Mouse (Mus musculus) urinary bladder, postnatal 36 days (tissue): ENCODE data around the gene Pappa2.

Experiments
- DNase-seq, 2 experiments: peaks; one replicate each; pipeline ENCODE4 v3.0.0; 2022; ENCODE audit warnings: low spot score in 2 of 2, mixed read lengths in 1 of 2

The Pappa2 gene

DNA sequence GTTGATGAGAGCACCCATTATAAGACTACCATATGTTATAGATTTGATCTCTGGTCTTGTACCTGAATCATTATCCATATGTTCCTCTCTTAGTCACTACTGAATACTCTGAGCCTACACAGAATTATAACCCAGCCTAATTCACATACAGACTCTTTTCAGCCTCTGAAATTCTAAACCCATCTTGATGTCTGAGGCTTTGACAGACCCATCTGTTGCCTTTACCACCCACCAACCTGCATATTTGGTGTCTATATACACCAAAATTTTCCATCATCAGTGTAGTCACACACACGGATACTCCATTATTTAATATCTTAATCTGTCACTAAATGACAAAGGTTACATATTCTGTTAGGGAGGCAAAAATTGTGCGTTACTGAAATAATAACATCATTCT, 69.6 kb downstream of the Pappa2 start:
- DNase-seq: no peak

DNA sequence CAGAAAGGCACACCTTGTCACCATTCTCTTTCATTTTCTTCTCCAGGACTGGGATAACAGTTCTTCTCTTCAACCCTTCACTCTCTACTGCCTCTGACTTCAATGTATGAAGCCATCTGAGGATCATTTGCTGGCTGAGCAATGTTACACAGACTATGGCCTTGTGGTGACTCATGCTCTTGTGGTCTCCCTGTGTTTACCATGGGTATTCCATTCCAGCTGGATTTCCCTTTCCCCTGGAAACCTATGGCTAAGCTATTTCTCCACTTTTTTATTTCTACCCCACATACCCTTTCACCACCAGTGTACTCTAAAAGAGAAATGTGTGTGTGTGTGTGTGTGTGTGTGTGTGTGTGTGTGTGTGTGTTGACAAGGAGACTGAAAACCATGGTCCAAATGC, 83.0 kb downstream of the Pappa2 start:
- no peak for DNase-seq

DNA sequence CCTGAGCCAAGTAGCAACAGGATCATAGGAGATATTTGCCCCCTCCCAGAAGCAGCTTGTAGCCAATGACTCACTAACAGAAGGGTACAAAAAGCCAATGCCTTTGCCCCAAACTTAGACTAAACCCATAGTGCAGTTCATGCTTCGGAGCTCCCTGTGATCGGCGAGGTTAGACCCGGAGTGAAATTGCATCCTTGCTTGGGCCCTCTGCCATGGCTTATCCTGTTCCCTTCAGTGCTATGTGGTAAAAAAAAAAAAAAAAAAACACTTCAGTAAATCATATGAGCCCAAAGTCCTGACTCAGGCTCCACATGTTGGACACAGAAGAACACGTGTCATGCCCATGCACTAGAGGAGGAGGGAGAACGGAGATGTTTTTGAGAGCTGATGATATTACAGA, 85.8 kb downstream of the Pappa2 start:
- no peak for DNase-seq

GRCm38 (mm10) chr1:158875487-158875886, 104.8 kb downstream of the Pappa2 start:
- no peak for DNase-seq

GRCm38 (mm10) chr1:158874552-158875077, 105.7 kb downstream of the Pappa2 start:
- no peak for DNase-seq

DNA sequence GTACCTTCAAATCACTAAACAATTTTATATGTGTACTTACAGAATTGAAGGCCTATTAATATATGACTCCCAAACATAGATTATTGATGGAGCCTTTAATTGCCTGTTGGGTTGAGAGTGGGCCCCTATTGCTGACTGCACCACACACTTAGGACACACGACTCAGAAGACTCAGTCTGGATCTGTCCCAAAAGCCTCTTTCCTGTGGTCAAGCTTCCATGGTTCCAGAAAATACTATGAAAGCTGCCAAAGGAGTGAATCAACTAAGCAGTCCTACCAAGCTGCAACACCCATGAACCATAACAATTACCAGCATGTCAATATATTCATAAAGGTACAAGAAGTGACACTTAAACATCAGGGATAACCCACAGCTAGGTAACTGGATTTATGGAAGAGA, 106.7 kb downstream of the Pappa2 start:
- no peak for DNase-seq

DNA sequence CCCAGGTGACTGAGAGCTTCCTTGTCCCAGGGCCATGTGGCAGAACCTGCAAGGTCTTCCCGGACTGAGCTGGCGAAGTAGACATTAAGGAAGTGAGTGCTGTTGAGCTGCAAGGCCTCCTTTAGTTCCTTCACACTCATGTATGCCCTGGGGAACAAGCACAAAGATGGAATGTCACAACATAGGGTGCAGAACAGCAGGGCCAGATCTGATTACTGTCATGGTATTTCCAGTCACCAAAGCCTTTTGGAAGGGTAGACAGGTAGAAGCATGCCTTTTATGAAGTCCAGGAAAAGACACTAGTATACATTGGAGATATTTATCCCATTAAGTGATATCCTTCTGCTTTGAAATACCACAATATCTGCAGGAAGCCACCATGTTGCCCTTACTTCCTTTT, 108.9 kb downstream of the Pappa2 start:
- DNase-seq: no peak

- DNase-seq: no peak
Observed at GRCm38 (mm10) chr1:158860190-158860589, 120.1 kb downstream of the Pappa2 start.

DNA sequence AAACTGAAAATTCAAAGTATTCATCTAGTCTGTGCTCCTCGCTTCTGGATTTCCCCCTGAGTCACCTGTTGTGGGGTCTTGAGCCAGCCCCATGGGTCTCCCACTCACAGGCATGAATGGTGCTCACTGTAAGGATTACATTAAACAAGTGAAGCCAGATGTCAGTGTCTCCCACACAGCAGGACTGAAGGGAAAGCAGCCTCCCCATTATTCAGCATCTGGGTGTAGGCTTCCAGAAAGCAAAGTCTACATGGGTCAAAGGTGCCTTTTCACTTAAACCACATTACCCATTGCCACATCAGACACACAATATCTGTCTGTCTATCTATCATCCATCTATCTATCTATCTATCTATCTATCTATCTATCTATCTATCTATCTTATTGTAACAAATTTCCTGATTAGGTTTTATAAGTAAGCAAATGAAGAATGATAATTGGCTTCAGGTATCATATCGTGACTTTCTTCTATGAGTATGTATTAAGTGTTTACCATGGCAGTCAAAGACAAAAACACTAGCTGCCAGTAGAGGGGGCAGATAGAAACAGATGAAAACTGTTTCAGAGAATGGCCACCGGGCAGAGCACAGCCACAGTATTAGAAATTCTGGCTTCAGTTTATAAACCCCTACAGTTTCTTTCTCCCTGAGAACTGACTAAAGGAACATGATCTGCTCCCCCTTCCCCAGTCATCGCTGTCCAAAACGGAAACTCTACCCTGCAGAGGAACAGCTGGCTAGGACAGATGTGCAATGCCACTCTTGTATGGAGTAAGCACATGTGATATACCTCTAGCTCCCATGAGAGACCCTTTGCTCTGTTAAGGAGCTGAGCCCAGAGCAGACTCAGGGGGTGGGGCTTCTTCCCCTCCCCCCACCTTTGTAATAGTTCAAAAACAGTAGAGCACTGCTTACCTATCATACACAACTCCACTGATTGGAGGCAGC, 126.1 kb downstream of the Pappa2 start:
- DNase-seq: no peak

DNA sequence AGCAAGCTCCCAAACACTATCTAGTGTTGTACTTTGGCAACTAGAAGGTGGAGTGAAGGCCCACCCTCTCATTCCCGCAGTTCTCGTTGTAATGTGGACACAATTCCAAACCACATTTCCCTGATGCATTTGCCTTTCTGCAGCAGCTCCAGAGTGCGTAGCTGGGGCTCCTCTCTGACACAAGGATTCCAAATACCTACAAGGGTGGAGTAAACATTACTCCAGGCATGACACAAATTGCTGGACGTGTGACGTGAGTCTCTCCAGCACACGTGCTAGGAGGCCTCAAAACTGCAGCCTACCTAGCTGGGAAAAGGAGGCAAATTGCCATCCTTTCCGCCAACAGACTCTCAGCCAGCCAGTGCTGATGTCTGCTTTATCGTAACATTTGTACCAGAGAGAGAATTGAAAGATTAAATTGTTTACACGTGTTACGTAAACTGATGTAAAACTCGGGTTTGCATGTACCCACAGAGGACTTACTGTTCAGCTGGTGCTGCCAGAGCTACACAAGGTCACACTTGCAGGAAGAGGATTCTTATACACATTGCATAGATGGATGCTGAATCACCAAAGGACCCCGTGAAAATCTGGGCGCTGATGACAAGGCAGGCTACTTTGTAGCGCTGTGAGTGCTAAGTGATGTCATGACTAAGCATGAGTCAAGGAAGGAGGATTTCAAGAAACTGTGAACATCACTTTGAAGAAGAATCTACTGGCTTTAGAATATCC, 127.3 kb downstream of the Pappa2 start:
- DNase-seq: peak in 1 of 2 experiments; percentile 4

GRCm38 (mm10) chr1:158850459-158850858, 129.8 kb downstream of the Pappa2 start:
- no peak for DNase-seq

- DNase-seq: no peak
Observed at GRCm38 (mm10) chr1:158844604-158845003, 135.7 kb downstream of the Pappa2 start.

DNA sequence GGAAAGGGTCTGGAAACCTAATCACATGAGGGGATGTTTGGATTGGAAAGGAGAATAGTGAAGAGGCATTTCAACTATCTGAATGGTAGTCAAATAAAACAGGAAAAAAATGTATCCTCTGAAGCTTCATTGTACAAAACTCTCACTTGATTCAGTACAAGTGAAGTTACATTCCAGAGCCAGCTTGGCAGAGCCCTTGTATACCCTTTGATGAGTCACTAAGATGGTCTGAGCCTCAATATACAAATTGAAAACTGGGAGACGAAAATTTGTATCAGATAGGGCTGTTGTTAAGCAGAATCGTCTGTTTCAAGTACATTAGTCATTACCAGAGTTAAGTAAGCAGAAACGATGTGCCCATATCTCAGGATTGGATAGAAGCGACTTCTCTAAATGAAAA, 143.1 kb downstream of the Pappa2 start:
- DNase-seq: no peak

- DNase-seq: no peak
Observed at GRCm38 (mm10) chr1:158830152-158830551, 150.1 kb downstream of the Pappa2 start.

DNA sequence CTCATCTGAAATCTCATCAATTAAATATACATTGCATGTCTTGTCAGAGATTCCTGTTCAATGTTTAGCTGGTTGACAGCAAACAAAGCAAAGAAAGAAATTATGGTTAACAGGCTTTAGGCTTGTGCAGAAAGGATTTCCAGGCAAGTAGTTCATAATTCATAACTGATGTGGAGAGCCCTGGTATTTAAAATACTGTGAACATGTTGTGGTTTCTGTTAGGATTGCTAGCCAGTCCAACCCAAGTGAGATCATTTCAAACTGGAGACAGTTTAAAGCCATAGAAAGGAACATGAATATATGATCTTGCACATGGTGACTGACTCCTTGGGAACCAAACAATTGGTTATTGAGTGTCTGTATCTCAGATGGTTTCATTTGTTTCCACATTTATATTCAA, 152.4 kb downstream of the Pappa2 start:
- DNase-seq: no peak

DNA sequence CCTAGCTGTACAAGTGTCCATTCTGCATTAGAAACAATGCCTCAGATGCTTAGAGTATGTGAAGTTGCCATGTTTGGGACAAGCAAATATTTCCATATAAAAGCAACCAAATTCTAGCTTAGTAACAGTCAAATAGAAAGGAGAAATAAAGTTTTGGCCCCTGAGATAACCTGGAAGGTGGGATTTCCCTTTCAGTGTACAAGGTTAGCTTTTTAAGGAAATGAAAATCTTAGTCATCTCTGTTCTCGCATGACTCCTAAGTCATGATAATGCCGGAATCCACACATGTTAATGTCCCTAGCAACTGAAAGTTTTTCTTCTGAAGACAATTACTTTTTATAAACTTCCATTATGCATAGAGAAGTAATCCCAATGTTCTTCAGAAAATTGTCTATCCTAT, 160.6 kb downstream of the Pappa2 start:
- DNase-seq: no peak

- DNase-seq: no peak
Observed at GRCm38 (mm10) chr1:158816479-158816878, 163.8 kb downstream of the Pappa2 start.

- no peak for DNase-seq
Observed at GRCm38 (mm10) chr1:158811887-158812286, 168.4 kb downstream of the Pappa2 start.

GRCm38 (mm10) chr1:158775486-158775885, 204.8 kb downstream of the Pappa2 start:
- peak in 1 of 2 experiments; percentile 13 for DNase-seq

- DNase-seq: no peak
Observed at GRCm38 (mm10) chr1:158773102-158773501, 207.2 kb downstream of the Pappa2 start.

GRCm38 (mm10) chr1:158770756-158771155, 209.5 kb downstream of the Pappa2 start:
- no peak for DNase-seq

GRCm38 (mm10) chr1:158770036-158770655, 210.1 kb downstream of the Pappa2 start:
- DNase-seq: no peak
